Mouse (Mus musculus) adrenal gland, adult 8-10 months (tissue): ENCODE measurements around the gene St8sia2. TPM values are rescaled to one million over a fixed set of nuclear protein-coding genes. Genes with fewer than 3 reads are reported as not detected.
A peak's percentile ranks its signal among the peaks of the same experiment; 100 is the strongest.

ENCODE experiments used
- DNase-seq: peaks from one replicate; pipeline ENCODE4 v3.0.0; 2022
- total RNA-seq, 4 experiments: library from RNA; stranded (reverse); gene quantifications; 2 replicates each; pipeline ENCODE4 v1.2.4; 2022

Gene St8sia2
- total RNA-seq = 1 to 10 TPM in 2 of 4 experiments, under 1 TPM in 2; 0.49 to 1.1 (median 0.83) TPM

DNA sequence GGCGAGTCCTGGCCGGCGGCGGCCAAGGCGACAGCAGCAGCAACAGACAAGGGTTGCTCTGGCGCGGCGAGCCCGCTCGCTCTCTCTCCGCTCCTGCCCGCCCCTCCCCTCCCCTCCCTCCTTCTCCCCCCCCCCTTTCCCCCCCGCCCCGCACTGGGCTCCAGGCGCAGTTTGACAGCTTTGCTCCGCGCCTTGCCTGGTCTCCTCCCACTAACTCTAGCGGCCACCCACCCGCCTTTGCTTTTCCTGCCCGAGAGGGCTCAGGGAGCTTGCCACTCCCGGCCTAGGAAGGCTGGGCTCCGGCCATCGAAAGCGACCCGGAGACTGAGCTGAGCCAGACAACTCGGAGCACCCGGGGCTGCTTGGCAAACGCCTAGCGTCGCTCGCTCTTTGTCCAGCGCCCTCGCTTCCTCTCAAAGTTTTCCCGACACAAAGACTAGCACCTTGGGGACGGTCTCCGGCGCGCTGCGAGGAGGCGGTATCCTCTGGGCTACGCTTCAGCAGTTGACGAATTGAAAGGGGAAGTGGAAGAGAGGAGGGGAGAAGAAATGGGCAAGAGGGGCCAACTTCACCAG is at the start of gene St8sia2:
TSS of gene St8sia2 (minus strand) at position 90 of the 575 bp plus-strand sequence.
- DNase-seq = peak; percentile 20

DNA sequence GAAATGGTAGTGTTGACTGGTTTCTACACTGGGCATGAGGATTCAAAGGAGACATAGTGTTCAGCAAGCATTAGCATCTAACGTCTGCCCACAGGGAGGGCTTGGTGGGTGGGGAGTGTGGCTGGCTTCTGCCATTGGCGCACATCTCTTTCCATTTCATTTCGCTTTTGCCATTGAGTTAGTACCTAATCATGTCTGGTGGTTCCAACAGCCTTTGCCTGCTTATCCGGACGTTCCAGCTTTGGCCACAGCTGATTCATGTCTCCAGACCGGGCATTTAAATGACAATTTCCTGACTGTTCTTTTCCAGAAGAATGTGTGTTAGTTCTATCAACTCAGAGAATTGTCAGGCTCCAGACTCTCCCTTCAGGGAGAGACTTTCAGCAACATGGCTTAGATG is 47.6 kb upstream of the St8sia2 start:
- no peak for DNase-seq

DNA sequence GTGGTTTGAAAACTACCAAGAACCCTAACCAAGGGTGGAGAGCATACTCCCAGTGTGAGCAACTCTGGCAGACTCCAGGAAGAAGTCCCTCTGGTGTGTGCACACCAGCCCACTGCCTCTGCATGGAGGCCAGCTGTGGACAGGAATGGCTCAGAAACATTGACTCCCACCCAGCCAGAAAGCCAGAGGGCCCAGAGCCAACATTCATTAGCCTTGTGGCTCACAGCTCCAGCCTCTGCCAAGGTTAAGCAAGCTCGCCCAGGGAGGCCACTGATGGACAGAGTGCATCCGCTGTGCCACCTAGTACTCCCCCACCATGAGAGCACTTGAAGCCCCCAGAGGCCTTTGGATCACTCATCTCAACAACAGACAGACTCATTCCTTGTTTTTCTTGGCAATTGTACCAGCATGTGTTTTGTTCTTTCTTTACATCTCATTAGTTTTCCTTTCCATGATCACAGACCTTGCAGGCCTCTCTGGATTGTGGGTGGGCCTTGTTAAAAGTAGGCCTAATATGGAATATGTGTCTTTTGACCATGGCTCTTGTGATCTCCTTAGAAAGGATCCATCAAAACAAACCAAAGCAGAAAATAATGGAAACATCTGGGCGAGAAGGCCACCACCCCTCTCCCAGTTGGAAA is 46.9 kb upstream of the St8sia2 start:
- DNase-seq = no peak

DNA sequence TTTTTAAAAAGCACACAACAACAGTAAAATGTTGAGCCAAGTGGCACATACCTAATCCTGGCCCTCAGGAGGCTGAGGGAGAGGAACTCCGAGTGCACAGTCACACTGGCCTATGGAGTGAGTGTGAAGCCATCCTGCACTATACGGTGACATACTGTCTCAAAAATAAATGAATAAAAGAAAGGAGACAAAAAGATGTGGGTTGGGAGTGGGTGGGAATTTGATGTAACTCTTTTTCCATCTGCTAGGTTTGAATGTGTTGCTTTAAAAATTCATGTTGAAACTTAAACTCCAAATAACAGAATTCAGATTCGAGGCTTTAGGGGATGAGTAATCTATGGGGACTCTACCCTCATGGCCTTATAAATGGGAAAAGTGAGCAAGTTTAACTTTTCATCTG is 46.2 kb upstream of the St8sia2 start:
- no peak for DNase-seq

DNA sequence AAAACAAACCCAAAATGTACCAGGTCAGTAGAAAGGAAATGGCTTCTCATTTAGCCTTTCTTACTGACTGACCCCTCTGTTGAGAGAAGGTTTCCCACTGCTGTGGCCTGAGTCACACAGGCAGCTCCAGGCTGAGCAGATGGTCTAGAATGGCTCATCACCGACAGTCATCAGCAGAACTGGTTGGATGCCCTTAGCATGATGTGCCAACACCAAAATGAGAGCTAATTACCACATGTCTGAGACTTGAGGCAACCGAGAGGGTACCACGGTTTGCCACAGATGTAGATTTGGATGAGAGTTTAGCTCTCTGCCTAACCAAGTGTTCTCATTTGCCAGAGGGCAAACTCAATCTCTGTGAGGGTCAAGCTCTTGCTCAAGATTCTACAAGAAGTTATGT is 42.3 kb upstream of the St8sia2 start:
- no peak for DNase-seq

DNA sequence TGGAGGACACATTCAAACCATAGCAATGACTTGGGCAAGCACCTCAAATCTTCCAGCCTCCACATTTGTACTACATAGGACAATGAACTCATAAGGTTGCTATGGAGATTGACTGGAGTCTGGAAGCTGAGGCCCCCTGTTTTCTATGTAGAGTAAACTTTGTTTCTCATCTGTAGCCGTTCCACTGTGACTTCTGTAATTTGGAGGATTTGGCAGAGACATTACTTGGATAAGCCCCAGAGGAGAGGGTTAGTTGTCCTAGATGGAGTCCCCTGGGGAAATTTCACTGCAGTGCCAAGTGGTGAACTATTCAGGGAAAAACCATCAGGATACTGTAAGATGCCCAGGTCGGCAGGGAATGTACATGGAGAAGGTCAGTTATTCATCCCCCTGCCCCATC is 34.1 kb upstream of the St8sia2 start:
- no peak for DNase-seq

DNA sequence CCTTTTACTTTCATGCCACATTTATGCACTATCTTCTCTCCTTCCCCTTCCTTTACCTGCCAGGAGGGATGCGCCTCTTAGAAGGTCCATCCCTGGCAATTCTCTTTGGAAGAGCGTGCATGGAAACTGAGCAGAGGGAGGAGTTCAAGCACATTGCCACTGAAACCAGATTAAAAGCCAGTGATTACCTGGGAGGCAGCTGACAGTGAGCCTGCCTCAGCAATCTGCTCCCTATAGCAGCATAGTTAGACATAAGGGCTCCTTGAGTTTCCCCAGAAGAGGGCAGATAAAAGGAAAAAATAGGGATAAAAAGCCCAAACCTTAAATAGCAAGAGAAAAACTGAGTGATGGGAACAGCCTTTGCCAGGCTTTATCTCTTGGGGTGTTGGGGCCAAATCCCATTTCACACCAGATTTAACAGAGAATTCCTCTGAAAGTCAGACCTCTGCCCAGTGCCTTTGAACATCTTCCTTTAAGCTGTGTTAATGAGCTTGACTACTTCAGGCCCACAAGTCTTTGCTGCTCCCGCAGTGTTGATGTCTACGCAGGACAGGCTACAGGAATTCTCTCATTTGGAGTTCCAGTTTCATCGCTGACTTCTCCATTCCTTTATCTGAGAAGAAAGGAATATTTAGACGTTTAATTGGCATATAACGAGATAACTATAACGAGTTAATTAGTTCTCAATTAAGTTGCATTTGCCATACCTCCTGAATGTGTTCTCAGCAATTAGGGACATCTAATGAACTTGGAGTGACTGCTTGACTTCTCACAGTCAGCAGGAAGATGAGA is 31.9 kb upstream of the St8sia2 start:
- DNase-seq = no peak

DNA sequence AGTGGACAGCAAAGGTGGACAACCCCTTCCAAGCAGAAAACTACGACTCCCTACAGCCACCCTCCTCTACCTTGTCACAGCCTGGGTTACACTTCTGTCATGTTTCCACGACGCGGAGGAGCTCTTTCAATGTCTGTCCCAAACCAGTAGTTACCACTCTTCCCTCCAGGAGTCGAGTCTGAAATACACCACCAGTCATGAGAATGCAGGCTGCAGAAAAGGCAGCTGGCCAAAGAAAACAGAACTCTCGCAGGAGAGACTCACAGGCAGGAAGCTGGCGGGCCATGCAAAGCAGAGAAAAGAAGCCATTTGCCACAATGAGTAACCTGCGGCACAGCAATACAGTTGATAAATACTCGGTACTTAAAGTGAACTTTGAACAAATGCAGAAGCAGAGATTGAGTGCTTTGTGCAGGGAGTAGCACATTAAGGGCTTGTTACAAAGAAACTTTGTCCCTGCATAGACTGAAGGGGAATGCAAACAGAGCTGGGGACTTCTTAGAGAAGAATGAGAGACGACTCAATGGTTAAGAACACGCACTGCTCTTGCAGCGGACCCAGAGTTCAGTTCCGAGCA is 30.2 kb upstream of the St8sia2 start:
- DNase-seq = no peak

DNA sequence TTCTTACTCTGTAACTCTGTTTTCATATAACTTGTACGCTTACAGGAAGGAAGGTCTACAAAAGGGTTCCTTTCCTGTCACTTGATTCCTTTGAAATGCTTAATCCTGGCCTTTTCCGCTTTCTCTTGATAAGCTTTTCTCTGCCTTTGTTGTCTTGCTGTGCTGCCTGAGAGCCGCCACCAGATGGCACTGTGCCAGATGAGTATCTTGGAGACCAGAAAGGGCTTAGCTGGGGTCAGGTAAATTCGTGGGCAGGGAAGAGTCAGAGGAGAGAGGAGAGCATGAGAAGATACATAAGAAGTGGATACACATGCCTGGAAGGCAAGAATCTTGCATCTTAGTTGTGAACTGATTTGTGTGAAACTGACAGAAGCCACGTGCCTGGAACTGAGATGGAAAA is 11.5 kb upstream of the St8sia2 start:
- DNase-seq = peak; percentile 32

DNA sequence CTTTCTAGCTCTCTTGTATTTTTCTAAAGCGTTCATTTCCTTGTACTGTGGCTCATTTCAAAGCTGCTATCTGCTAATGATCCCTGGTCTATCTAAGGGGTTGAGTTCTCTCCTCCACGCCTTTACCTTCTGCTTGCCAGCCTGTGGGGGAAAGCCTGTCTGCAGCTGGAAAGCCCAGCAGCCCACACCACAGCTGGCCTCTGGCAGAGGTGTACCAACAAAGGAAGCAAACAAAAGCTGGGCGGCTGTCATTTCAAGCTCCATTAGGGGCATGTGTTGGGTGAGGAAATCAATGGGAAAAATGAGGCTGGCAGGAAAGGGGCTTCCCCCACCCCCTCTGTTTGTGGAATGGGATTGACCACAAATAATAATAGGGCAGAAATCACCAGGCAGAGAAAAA is 10.7 kb upstream of the St8sia2 start:
- no peak for DNase-seq

DNA sequence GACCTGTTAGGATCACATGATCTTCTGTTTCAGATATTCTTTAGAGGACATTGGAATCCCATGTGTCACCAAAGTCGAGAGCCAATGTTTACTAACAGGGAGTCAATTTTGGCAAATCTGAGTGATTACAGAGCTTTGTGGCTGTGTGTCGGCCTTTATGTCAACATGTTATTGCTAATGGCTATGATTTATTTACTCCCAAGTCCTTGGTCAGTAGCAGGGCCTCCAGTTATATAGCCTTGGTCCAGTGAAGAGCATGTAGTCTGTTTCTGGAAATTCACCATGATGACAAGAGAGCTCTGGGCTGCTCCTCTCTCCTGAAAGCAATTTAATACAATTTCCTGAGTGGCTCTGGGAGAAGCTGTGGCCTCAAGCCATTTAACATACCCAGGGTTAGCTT is 9.1 kb upstream of the St8sia2 start:
- peak; percentile 38 for DNase-seq

DNA sequence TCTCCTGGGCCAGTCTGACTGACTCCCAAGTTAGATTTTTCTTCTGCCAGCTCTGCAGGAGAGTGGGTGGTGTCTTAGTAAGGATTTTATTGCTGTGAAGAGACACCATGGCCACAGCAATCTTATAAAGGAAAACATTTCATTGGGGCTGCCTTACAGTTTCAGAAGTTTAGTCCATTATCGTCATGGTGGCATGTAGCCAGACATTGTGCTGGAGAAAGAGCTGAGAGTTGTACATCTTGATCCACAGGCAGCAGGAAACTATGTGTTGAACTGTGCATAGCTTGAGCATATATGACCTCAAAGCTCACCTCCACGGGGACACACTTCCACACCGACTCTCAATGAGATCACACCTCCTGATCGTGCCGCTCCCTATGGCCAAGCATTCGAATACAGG is 8.3 kb upstream of the St8sia2 start:
- no peak for DNase-seq

DNA sequence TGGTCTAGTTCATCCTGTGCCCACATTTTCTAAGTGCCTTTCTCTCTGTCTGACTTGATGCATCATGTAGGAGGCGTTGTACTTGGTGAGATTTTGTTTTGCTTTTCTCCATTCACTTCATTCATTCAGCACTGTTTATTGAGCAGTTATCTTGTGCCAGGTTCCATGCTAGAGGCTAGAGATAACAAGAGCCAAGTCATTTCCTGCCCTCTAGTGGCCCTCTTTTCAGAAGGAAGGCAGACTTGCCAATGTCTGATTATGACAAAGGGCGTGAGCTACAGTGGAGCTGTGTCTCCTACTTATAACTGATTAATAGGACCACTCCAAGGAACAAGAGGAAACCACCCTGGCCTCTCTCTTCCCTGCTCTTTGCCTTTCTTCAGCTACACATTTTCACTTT is 3.1 kb upstream of the St8sia2 start:
- no peak for DNase-seq

DNA sequence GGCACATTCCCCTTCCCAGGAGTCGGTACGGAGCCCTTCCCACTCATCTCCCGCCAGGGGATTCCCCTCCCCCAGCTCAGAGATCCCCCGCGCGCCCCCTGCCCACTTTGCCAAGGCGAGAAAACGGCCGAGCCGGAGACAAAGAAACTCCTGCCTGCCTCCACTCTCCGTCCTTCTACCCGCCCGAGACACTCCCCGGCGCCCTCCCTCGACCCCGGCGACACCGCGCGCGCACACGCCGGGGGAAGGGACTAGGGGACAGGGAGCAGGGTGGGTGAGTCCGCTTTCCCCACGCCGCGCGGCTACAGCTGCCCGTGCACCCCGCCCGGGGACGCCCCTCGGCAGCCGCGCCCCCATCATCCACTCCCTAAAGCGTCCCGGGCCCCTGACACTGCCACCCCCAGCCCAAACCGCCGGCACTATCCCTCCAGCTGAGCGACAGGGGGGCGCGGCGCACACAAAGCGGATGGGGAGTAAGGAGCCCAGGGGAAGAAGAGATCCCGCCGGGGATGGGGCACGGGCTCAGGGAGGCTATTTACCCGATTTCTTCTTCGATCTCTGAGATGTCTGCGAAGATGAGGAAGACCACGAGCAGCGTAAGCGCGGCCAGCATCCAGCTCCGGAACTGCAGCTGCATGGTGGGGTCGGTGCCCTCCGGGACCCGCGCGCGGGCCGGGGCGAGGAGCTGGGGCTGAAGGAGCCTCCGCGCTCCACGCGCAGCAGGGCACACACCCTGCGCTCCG is 461 bp downstream of the St8sia2 start:
- no peak for DNase-seq

DNA sequence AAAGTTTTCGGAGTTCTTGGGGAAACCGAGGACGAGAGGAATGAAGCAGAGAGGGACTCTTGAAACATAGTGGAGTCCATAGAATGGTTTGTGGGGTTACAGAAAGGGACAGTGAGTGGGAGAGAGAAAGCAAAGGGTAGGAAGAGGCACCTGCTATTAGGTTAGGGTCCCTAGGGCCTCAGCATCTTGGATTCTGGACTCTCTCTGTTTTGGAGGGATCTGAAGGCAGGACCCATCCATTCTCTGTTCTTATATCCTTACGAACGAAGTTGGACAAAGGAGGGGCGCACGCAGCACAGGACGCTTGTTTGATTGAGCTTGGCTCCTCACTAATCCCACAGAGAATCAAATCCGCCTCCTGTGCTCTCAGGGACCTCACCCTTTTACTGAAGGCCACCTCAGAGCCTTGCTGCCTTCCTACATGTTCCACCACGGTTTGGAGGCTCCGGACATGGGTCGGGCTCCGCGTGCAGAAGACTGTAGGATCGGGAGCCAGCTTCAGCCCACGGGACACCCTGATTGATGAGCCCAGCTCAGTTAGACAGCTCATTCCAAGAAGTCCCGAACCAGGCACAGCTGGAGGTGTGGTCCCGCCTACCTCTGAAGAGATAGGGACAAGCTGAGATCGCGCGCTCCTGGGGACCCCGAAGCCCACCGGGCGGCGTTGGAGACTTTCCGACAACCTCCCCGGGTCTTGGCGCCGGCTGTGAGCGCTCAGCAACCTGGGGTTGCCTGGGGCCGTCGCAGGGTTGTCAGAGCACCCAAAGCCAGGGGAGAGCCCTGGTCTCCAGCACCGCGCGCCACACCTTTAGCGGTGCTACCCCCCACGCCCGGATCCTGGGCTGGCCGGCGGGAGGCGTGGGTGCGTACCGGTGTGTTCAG is 1.3 kb downstream of the St8sia2 start:
- no peak for DNase-seq

DNA sequence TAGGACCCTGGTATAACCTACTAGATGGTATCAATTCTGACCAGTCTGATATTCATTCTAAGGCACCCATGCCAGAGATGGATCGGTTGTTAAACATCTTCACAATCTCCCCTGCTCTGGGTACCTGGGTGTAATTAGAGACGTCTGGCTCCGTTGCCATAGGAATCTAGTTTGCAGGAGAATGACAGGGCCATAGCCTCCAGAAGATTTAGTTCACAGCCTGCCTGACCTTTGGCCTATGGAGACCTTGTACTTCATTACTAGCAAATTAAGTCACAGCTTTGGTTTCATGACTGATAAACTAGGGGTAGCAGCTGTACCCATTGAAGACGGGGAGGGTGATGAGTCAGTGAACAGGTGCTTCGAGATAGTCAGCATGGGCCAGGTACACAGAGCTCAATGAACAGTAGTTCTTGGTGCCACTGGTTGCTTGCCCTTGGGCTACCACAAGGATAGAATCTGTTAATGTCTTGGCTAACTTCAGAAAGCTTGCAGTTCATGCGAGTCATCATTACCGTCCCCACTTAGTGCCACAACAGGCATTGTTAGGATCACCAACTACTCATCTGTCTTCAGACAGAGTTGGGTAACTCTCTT is 4.4 kb downstream of the St8sia2 start:
- DNase-seq = no peak

DNA sequence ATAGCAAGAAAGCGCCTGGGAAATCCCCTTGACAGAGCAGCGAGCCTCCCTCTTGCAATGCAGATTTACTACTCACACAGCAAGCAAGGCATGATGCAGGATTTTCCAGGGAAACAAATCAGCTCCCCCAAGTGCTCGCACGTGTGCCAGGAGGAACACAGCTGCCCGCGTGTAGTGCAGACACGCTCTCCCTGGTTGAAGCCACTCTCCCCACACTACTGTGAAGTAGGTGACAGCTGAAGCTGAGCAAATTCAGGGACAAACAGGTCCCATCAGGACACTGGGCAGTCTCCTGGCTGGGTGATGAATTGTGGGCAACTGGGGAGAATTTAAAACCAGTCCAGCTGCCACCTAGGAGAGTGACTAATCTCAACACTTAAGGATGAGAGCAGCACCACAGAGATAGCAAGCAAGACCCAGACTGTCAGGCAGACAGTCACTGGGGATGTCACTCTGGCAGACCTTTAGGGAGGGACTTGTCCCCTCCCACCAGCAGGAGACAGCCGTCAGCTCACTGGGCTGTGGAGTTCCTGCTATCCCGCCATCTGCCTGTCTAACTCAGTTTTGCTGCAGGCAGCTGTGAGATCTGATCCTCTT is 6.6 kb downstream of the St8sia2 start:
- no peak for DNase-seq

DNA sequence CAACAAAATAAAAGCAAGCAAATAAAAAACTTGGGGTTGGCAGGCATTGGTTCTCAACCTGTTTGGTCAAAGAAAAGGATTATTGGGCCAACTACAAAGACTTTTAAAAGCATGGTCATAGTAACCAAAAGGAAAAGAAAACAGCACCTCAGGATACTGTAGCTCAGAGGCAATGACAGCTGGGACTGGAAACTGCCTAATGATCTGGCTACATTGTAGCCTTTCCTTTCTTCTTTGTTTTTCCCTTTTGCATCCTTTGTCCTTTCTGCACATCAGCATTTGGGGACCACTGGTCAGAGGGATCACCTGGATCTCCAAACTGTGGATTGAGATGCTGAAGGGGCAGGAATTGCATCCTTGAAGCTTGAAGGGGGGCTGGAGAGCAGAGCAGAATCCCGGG is 7.1 kb downstream of the St8sia2 start:
- no peak for DNase-seq

DNA sequence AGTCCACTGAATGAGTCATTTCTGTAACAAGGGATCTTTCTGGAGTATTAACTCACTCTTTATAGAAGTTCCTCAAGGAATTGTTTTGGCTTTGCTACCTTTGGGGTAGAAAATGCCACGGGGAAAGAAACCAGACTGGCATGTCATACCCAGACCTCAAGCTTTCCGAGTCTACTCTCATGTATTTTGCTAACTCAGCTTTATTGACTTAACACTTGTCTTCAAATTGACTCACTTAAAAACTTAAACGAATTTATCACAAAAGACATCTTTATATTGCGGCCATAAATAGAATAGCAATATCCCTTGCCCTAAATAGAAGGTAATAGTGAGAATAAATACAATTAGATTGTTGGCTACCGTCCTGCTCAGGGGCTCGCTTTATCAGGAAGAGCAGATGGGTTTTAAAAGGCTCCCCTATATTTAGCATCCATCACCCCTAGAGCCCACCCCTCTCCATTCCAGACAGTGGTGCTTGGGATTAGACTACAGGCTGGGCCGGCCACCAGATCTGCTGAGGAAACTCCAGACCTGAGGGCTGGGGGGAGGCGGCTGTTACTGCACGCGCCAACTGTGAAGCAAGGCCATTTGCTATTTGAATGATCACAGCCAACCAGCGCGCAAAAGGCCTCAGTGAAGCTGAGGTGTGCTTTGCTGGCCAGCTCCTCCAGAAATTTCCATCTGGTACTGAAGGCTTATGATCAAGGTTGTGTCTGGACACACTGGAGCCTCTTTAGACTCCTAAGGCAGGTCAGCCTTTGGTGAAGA is 12.6 kb downstream of the St8sia2 start:
- no peak for DNase-seq

DNA sequence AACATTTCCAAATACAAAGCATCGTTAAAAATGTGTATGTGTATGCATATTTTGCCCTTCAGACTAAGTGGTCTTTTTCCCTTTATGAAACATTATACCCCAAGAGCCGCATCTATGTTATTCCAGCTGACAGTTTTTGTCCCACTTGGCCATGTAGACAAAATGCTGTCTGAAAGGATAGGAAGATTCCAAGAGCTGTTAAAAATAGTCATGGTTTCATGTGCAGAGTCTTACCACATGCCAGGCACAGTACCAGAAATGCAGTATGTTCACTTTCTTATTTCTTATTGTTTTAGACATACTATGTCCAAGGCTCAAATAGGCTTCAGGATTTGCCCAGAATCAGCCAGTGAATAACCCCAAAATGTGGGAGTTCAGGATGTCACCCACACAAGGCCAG is 24.1 kb downstream of the St8sia2 start:
- DNase-seq = no peak
